Mouse (Mus musculus): ENCODE measurements at regions not wholly inside any gene's neighbourhood (a gene's known extent, or its start where the extent isn't known, plus 50 kb on each side); places are given as distances from the start of the nearest gene placed in this dataset.

DNA sequence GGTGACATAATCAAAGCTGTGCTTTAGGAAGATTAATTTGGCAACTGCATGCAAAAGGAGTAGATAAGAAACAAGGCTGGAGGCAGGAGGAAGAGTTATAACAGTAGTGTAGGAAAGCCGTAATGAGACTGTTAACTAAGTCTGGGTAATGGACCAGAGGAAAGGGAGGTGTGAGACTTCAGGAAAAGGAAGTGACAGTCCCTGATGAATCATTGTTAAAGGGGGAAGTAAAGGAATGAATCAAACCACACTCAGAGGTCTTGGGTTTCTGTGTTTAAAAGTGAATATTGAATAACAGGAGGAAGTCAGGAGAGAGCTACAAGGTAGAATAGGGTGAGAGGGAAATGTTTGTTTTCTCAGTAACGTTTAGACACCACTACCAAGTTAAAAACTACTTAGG lies 1175.9 kb downstream of the Diaph3 start:
- no peak for DNase-seq (ENCODE audit: low read depth, low spot score)

DNA sequence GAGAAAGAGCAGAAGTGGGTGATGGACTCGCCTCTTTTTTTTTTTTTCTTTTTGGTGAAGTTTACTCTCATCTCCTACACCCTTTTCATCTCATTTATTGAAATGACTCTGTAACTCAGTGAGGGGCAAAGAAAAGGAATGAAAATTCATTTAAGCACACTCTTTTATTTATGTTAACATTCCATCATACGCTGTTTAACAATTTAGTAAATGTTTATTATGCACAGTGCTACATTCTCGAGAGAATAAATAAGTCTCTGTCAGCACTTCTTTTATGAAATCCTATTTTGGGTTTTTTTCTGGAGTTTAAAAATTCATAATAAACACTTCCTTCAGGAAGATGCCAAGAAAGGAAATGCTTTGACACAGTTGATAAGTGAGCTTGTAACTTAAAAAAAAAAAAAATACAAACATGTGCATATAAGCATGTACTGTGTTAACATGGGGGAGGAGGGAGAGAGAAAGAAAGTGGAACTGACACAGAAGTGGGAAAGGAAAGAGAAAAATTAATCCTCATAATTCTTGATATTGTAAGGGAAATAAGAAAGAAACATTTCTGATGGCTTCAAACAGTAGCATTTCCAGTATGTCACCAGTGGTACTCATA lies 1195.2 kb downstream of the Diaph3 start:
- no peak for DNase-seq (ENCODE audit: low read depth, low spot score)

- no peak for DNase-seq (ENCODE audit: low read depth, low spot score)
Observed at GRCm38 (mm10) chr14:85942792-85943191, 1198.2 kb downstream of the Diaph3 start.

GRCm38 (mm10) chr14:85940585-85940984 lies 1200.5 kb downstream of the Diaph3 start:
- no peak for DNase-seq (ENCODE audit: low read depth, low spot score)

DNA sequence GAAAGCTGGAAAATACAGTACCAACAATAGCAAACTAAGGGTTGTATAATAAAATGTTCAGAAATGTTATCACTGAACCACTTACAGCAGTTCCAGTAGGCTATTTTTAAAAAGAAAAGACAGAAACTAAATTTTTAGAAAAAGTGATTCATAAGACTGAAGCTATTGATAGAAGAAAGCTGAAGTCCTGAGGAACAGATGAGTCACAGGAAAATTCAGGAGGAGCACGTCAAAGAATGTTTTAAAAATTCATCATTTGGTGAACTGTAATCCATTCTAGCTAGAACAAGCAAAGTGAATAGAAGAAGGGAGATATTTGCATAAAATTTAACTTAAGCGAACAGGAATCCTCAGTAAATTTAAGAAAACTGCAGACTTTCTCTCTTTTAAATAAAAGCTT lies 1205.9 kb downstream of the Diaph3 start:
- no peak for DNase-seq (ENCODE audit: low read depth, low spot score)

- no peak for DNase-seq (ENCODE audit: low read depth, low spot score)
Observed at GRCm38 (mm10) chr14:85930387-85930786, 1210.6 kb downstream of the Diaph3 start.

DNA sequence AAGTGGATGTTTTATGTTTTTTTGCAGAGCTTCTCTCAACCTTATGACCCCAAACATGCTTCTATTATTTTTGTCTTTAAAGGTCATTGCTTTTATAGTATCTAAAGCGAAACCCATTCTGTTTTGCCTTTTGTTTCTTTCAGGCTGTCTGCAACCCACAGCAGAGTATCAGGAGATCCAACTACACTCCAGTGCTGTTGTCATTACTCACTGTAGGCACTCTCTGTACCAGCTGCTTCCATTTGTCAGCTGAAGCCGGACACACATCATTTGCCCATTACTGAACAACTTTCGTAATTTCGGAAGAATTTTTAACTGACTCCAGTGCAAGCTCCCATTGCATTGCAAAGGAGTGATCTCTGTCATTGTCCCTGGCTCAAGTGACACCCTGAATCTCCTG lies 1222.1 kb downstream of the Diaph3 start:
- DNase-seq (ENCODE audit: low read depth, low spot score), result no peak

- no peak for DNase-seq (ENCODE audit: low read depth, low spot score)
Observed at GRCm38 (mm10) chr14:85915761-85916160, 1225.3 kb downstream of the Diaph3 start.

DNA sequence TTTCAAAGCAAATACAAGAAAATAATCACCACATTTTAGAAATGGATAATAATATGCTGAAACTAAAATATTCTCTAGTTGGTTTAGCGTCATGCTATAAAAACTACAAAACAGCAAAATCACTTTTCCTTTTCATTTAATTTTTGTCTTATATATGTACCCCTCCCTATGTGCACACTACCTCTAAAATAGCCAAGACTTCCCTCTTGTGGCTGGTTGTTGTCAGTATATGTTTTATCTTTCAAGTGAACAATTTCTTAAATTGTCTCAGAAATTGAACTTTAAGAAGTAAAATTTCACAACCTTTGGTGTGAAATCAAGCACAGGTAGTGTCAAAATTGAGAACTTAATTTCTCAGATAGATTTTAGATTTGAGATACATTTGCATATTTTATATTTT lies 1243.1 kb downstream of the Diaph3 start:
- DNase-seq (ENCODE audit: low read depth, low spot score), result no peak

- no peak for DNase-seq (ENCODE audit: low read depth, low spot score)
Observed at GRCm38 (mm10) chr14:85861371-85861951, 1279.6 kb downstream of the Diaph3 start.

DNA sequence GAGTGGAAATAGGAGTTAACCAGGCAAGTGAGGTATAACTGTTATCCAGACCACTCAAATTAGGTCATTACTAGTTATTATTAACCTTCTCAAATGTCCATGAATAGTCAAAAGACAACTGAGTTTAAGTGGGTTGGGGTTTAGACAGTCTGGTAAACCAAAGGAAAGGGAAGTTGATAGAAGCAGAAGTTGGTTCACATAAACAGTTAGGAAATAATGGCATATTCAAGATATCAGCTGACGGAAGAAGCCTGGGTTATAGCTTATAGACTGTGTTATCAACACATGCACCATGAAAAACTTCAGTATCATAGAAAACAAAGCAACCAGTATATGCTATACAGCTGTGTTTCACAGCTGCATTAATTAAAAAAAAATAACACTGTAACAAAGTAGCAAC lies 1291.5 kb downstream of the Diaph3 start:
- no peak for DNase-seq (ENCODE audit: low read depth, low spot score)

- DNase-seq (ENCODE audit: low read depth, low spot score), result no peak
Observed at GRCm38 (mm10) chr14:85835494-85835893, 1305.5 kb downstream of the Diaph3 start.

- no peak for DNase-seq (ENCODE audit: low read depth, low spot score)
Observed at GRCm38 (mm10) chr14:85814920-85815319, 1326.1 kb downstream of the Diaph3 start.

DNA sequence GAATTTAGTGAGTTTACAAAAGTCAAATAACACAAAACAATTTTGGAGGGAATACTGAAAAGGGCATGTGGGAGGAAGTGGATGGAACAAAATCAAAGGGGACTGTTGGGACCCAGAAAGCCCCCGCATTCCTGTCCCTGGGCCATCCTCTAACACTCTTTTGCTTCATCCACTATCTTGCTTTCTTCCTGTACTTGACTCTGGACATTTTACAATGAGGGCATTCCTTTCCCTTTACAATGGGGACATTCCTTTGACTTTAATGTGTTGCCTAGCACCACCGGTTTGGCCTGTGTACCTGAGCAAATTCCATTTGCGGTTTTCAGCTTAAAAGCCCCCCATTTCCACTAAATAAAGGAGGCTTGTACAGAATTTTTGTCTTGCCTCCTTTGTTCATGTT lies 1341.0 kb downstream of the Pcdh17 start:
- DNase-seq (ENCODE audit: low read depth, low spot score), result peak; percentile 8

DNA sequence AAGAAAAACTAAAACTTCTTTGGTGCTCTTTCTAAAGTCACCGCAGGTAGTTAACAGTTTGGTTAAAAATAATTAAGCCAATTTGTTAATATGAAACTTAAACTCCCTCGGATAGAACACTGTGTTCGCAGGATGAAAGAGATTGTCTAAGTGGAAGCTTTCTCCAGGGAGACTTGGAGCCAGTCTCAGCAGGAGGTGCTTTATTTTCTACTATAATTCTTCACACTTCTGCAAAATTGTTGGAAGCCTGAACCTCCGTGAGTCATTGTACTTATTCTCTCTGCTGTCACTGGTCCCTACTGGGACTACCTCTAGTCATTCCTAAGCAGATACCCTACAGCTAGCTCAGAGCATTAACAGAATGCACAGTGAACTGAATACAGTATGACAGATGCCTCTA lies 1327.3 kb downstream of the Pcdh17 start:
- DNase-seq (ENCODE audit: low read depth, low spot score), result no peak

- DNase-seq (ENCODE audit: low read depth, low spot score), result no peak
Observed at GRCm38 (mm10) chr14:85768301-85768700, 1324.9 kb downstream of the Pcdh17 start.

- DNase-seq (ENCODE audit: low read depth, low spot score), result no peak
Observed at GRCm38 (mm10) chr14:85757343-85757742, 1314.0 kb downstream of the Pcdh17 start.

GRCm38 (mm10) chr14:85738567-85738966 lies 1295.2 kb downstream of the Pcdh17 start:
- no peak for DNase-seq (ENCODE audit: low read depth, low spot score)
